Mouse (Mus musculus) stomach, embryonic 15.5 days (tissue): ENCODE measurements at regions not wholly inside any gene's neighbourhood (a gene's known extent, or its start where the extent isn't known, plus 50 kb on each side); places are given as distances from the start of the nearest gene placed in this dataset.

Source experiments
- ATAC-seq: fragments of 200-750 bp; cut with Nextera tagmentation; 2 replicates; pipeline ENCODE4 v1.8.0; 2017; ENCODE audit warnings: low read depth, moderate number of reproducible peaks, moderate TSS enrichment; ENCODE audit not compliant: insufficient read depth, low FRiP score
- H3K27ac ChIP-seq: fragments of 300-500 bp; sonication (generic); 2 replicates; pipeline ENCODE4 v1.5.1; 2015; ENCODE audit warnings: mild to moderate bottlenecking, inconsistent platforms
- H3K27me3 ChIP-seq: fragments of 300-500 bp; sonication (generic); replicated peaks from 2 replicates; pipeline ENCODE4 v1.6.1; 2015; ENCODE audit warnings: inconsistent platforms
- H3K36me3 ChIP-seq: fragments of 300-500 bp; sonication (generic); 2 replicates; pipeline ENCODE4 v1.6.1; 2015; ENCODE audit warnings: inconsistent platforms
- H3K4me1 ChIP-seq: fragments of 300-500 bp; sonication (generic); 2 replicates; pipeline ENCODE4 v1.6.1; 2015; ENCODE audit warnings: inconsistent platforms
- H3K4me2 ChIP-seq: fragments of 300-500 bp; sonication (generic); 2 replicates; pipeline ENCODE4 v1.6.1; 2015; ENCODE audit warnings: mild to moderate bottlenecking, inconsistent platforms
- H3K4me3 ChIP-seq: fragments of 300-500 bp; sonication (generic); replicated peaks from 2 replicates; pipeline ENCODE4 v1.5.1; 2015; ENCODE audit warnings: inconsistent platforms
- H3K9ac ChIP-seq: fragments of 300-500 bp; sonication (generic); 2 replicates; pipeline ENCODE4 v1.6.1; 2015; ENCODE audit warnings: inconsistent platforms
- H3K9me3 ChIP-seq: fragments of 300-500 bp; sonication (generic); 2 replicates; pipeline ENCODE4 v1.6.1; 2016; ENCODE audit warnings: inconsistent platforms
- WGBS: fragments of 180-500 bp; shearing (Covaris S2); methylation state at CpG from one replicate; pipeline ENCODE4 v1.1.7; 2015; 5-methylcytosine and 5-hydroxymethylcytosine counted together

DNA sequence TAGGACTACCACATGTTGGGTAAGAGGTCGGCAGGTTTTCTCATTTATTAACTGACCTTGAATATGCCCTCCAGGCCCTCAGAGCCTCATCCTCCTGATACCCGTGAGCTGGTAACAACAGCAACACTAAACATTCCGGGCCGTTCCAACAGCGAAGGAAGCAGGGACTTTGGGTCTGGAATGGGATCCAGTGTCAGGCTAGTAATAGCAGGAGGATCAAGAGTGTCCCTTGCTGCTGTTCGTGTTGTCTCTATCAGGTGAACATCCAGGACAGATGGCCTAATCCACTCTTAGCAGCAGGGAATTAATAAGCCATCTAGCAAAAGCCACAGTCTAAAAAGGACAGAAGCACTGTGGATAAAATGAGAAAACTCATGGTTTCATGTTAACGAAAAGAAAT lies 106.7 kb downstream of the Cpeb2 start:
- no peaks in the 10 kb centered on the region for H3K36me3 ChIP-seq
- no peak for ATAC-seq
- WGBS, result 75% methylated on average over 7 of the region's 7 CpGs

DNA sequence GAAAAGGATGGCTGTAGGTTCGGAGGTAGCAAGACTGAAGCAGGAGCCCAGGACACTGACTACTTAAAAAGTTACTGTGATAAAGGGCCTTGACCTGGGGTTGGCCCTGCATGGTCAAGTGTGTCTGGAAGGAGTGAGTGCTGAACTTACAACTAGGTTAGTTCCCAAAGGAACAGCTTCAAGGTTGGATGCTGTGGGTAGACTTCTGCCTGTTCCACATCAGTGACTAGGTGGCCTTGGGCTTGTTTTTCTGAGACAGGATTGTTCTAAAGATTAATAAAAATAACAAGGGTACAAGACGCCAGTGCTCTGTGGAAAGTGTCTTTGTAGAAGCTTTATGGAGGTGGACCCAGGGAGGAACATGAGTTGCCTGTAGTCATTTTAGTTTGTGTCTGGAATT lies 108.5 kb downstream of the Cpeb2 start:
- H3K9ac ChIP-seq, result no peak overlapping the region
- H3K9me3 ChIP-seq, result no peaks in the 10 kb centered on the region
- H3K4me1 ChIP-seq, result no peaks in the 10 kb centered on the region
- no peaks in the 10 kb centered on the region for H3K36me3 ChIP-seq
- no peak overlapping the region for H3K27ac ChIP-seq
- ATAC-seq, result no peak
- H3K4me2 ChIP-seq, result no peak overlapping the region
- 87% methylated on average over 2 of the region's 2 CpGs for WGBS
- H3K4me3 ChIP-seq, result no peak overlapping the region
- no peaks in the 10 kb centered on the region for H3K27me3 ChIP-seq

More for the DNA sequence above, 106.7 kb downstream of the Cpeb2 start:
- no peak overlapping the region for H3K4me2 ChIP-seq
- H3K9ac ChIP-seq, result no peak overlapping the region
- no peak overlapping the region for H3K27ac ChIP-seq
- no peak overlapping the region for H3K4me3 ChIP-seq
- no peaks in the 10 kb centered on the region for H3K4me1 ChIP-seq
- no peaks in the 10 kb centered on the region for H3K9me3 ChIP-seq
- no peaks in the 10 kb centered on the region for H3K27me3 ChIP-seq

GRCm38 (mm10) chr5:43344441-43344840 lies 111.5 kb downstream of the Cpeb2 start:
- Histone ChIP-seq H3K9me3 (no peaks in the 10 kb centered on the region), H3K27me3 (no peaks in the 10 kb centered on the region), H3K27ac (no peak overlapping the region), H3K4me1 (no peaks in the 10 kb centered on the region), H3K4me2 (no peak overlapping the region), H3K9ac (no peak overlapping the region), H3K4me3 (no peak overlapping the region), H3K36me3 (no peaks in the 10 kb centered on the region)
- no peak for ATAC-seq
- WGBS, result 68% methylated on average over 1 of the region's 1 CpGs

DNA sequence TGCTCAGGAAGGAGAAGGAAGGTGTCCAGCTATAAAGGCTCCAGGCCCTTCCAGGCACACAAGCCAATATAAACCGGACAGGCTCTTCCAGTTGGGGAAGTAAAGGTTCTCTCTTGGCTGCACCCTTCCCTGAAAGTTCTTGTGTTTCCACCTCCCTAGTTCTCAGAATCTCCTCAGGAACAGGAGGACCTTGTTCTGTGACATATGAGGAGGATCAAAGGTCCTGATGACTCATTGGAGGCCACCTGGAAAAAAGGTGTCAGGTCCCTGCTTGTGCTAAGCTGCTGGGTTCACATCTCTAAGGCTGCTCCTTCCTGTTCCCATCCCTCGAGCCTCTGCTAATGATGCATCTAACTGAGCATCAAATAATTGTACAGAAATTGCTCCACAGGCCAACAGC lies 118.0 kb downstream of the Cpeb2 start:
- no peak for ATAC-seq

DNA sequence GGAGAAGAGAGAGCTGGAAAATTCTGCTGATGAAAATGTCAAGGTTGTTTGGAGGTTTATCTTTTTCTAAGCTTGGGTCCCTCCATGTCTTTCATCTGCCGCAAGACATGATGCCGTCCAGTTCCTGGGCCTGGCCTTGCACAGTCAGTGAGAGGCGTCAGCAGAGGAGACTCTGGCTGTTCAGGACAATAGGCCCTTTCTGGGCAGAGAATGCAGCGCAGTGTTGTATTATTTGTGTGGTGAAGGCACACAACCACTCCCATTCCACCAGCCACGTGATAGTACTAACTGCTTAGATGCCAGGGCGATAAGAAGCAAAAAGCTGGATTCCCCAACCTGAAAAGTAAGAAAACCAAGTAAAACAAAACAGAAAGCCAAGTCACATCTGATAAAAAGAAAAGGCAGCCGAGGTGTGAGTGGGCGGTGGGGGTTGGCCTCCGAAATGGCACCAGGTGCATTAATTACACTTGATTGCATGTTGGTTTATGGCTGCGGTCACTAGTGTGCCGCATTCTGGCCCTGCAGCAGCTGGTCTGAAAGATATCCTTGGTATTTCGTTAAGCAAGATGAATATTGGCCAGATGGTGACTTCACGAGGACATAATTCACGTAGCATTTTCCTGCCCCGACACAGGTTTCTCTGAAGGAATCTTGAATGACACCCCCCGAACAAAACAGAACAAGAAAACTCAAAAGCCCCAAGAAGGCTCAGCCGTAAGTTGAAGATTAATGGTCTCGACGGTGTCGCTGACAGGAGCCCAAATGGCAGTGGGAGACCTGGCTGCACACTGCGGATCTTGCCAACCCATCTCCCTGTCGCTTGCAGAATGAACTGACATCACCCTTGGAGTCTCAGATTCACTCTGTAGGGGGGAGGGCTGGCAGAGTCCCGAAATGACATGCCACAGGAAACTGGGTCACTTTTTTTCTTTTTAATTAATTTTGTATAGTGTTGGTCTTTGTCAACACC lies 120.3 kb downstream of the Cpeb2 start:
- ATAC-seq, result no peak
- Histone ChIP-seq H3K27me3 (no peaks in the 10 kb centered on the region), H3K9me3 (no peaks in the 10 kb centered on the region), H3K36me3 (no peaks in the 10 kb centered on the region), H3K9ac (no peak overlapping the region), H3K4me2 (no peak overlapping the region), H3K4me1 (peaks cover 6% of the 10 kb centered on the region), H3K27ac (no peak overlapping the region), H3K4me3 (no peak overlapping the region)
- WGBS, result 61% methylated on average over 23 of the region's 23 CpGs

More for the DNA sequence above, 118.0 kb downstream of the Cpeb2 start:
- no peak overlapping the region for H3K4me3 ChIP-seq
- H3K9me3 ChIP-seq, result no peaks in the 10 kb centered on the region
- H3K4me2 ChIP-seq, result no peak overlapping the region
- H3K9ac ChIP-seq, result no peak overlapping the region
- H3K4me1 ChIP-seq, result peaks cover 6% of the 10 kb centered on the region
- H3K27ac ChIP-seq, result no peak overlapping the region
- H3K27me3 ChIP-seq, result no peaks in the 10 kb centered on the region
- WGBS, result 74% methylated on average over 2 of the region's 2 CpGs
- H3K36me3 ChIP-seq, result no peaks in the 10 kb centered on the region

GRCm38 (mm10) chr5:43354351-43354942 lies 121.5 kb downstream of the Cpeb2 start:
- no peak overlapping the region for H3K9ac ChIP-seq
- H3K9me3 ChIP-seq, result no peaks in the 10 kb centered on the region
- H3K4me1 ChIP-seq, result peaks cover 6% of the 10 kb centered on the region
- H3K27me3 ChIP-seq, result no peaks in the 10 kb centered on the region
- peak overlapping the region; percentile 71 for H3K27ac ChIP-seq
- 38% methylated on average over 14 of the region's 14 CpGs for whole genome bisulfite sequencing
- H3K36me3 ChIP-seq, result no peaks in the 10 kb centered on the region
- H3K4me2 ChIP-seq, result peak overlapping the region; percentile 66
- H3K4me3 ChIP-seq, result peak overlapping the region; percentile 40
- ATAC-seq, result 0 out of 2 replicates have a peak, but pooled peaks have one; percentile 6

DNA sequence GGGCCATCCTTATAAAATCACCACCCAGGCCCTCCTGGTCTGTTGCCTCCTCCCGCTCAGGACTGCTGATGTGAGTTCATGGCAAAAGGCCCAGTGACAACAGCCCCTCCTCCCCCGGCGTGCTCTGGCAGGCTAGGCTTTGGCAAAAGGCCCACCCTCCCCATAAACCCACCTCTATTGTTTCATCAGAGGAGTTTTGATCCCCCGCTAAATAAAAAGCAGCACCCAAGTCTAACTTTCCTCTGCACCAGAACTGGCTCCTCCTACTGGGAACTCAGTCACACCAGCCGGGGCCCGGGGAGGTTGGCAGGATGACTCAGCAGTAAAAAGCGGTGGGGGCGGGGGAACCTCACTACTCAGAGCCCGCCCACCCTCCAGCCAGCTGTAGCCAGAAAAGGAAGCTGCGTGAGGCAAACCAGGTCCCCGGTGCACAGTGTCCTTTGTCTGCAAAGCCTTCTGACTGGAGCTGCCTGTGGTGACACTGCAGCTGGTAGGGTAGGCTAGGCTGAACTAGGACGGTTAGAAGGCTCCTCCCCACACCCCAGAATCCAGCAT lies 122.1 kb downstream of the Cpeb2 start:
- Histone ChIP-seq H3K4me1 (peaks cover 6% of the 10 kb centered on the region), H3K4me3 (peak overlapping the region; percentile 40), H3K27me3 (no peaks in the 10 kb centered on the region), H3K9ac (no peak overlapping the region), H3K4me2 (peak overlapping the region; percentile 66), H3K36me3 (no peaks in the 10 kb centered on the region), H3K9me3 (no peaks in the 10 kb centered on the region), H3K27ac (peak overlapping the region; percentile 71)
- ATAC-seq, result peak; percentile 94
- WGBS, result under 1% methylated on average over 12 of the region's 12 CpGs

GRCm38 (mm10) chr5:43355832-43356231 lies 122.9 kb downstream of the Cpeb2 start:
- no peak overlapping the region for H3K9ac ChIP-seq
- peak overlapping the region; percentile 71 for H3K27ac ChIP-seq
- no peaks in the 10 kb centered on the region for H3K9me3 ChIP-seq
- no peak for ATAC-seq
- H3K36me3 ChIP-seq, result no peaks in the 10 kb centered on the region
- no peak overlapping the region for H3K4me3 ChIP-seq
- H3K4me1 ChIP-seq, result peaks cover 6% of the 10 kb centered on the region
- no peaks in the 10 kb centered on the region for H3K27me3 ChIP-seq
- WGBS, result 84% methylated on average over 16 of the region's 16 CpGs
- H3K4me2 ChIP-seq, result no peak overlapping the region

- no peak overlapping the region for H3K4me3 ChIP-seq
- peaks cover 6% of the 10 kb centered on the region for H3K4me1 ChIP-seq
- WGBS, result 85% methylated on average over 5 of the region's 5 CpGs
- no peaks in the 10 kb centered on the region for H3K27me3 ChIP-seq
- H3K9ac ChIP-seq, result no peak overlapping the region
- H3K4me2 ChIP-seq, result no peak overlapping the region
- no peaks in the 10 kb centered on the region for H3K36me3 ChIP-seq
- H3K9me3 ChIP-seq, result no peaks in the 10 kb centered on the region
- no peak for ATAC-seq
- H3K27ac ChIP-seq, result no peak overlapping the region
Measured at GRCm38 (mm10) chr5:43357100-43357680, 124.2 kb downstream of the Cpeb2 start.

DNA sequence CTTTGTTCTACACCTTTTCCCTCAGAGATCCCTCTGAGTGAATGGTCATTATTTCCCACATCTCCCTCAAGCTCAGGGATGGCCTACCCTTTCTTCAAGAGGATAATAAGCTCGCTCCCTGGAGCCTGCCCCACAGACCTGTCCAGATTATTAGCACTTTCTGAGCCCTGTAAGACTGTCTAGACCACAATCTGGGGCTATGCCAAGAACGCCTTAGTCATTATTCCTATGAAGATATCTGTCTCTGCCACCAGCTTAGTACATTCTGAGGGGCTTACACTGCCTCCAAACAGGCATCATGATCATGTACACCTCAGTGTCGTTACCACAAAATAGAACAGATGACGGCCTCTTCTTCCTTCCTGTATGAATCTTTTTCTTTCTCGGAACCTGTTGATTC lies 124.9 kb downstream of the Cpeb2 start:
- no peak overlapping the region for H3K4me2 ChIP-seq
- WGBS, result 84% methylated on average over 5 of the region's 5 CpGs
- no peak overlapping the region for H3K9ac ChIP-seq
- H3K9me3 ChIP-seq, result no peaks in the 10 kb centered on the region
- no peak overlapping the region for H3K27ac ChIP-seq
- no peak for ATAC-seq
- H3K4me3 ChIP-seq, result no peak overlapping the region
- no peaks in the 10 kb centered on the region for H3K36me3 ChIP-seq
- H3K4me1 ChIP-seq, result peaks cover 6% of the 10 kb centered on the region
- H3K27me3 ChIP-seq, result no peaks in the 10 kb centered on the region

- no peak overlapping the region for H3K27ac ChIP-seq
- H3K27me3 ChIP-seq, result no peaks in the 10 kb centered on the region
- no peaks in the 10 kb centered on the region for H3K9me3 ChIP-seq
- no peak overlapping the region for H3K4me2 ChIP-seq
- no peak overlapping the region for H3K4me3 ChIP-seq
- no peak overlapping the region for H3K9ac ChIP-seq
- peaks cover 6% of the 10 kb centered on the region for H3K4me1 ChIP-seq
- H3K36me3 ChIP-seq, result no peaks in the 10 kb centered on the region
- 85% methylated on average over 7 of the region's 7 CpGs for WGBS
- no peak for ATAC-seq
Measured at GRCm38 (mm10) chr5:43358928-43359765, 126.2 kb downstream of the Cpeb2 start.
